Mouse (Mus musculus) hindbrain, embryonic 11.5 days (tissue): ENCODE results near the gene Thop1. TPM values are rescaled to one million over a fixed set of nuclear protein-coding genes. Genes with fewer than 3 reads are reported as not detected.

Experiments
- ATAC-seq: fragments of 200-750 bp; cut with Nextera tagmentation; 2 replicates; pipeline ENCODE4 v1.8.0; 2017; ENCODE audit warnings: mild to moderate bottlenecking, moderate TSS enrichment, moderate library complexity; ENCODE audit not compliant: low FRiP score
- DNase-seq: peaks from one replicate; pipeline ENCODE4 v3.0.0-alpha.2; 2015; ENCODE audit warnings: low spot score
- H3K27ac ChIP-seq: fragments of 300-500 bp; sonication (generic); 2 replicates; pipeline ENCODE4 v1.5.1; 2014; ENCODE audit warnings: mild to moderate bottlenecking, low read depth, low read length
- H3K27me3 ChIP-seq: fragments of 300-500 bp; sonication (generic); 2 replicates; pipeline ENCODE4 v1.6.1; 2014; ENCODE audit warnings: mild to moderate bottlenecking, low read length, moderate library complexity, mixed read lengths; ENCODE audit not compliant: control insufficient read depth, insufficient read depth
- H3K36me3 ChIP-seq: fragments of 300-500 bp; sonication (generic); 2 replicates; pipeline ENCODE4 v1.6.1; 2014; ENCODE audit warnings: mild to moderate bottlenecking, low read length, moderate library complexity, mixed read lengths; ENCODE audit not compliant: control insufficient read depth, insufficient read depth
- H3K4me1 ChIP-seq: fragments of 300-500 bp; sonication (generic); replicated peaks from 2 replicates; pipeline ENCODE4 v1.6.1; 2014; ENCODE audit warnings: low read length, mixed read lengths; ENCODE audit not compliant: control insufficient read depth, insufficient read depth
- H3K4me2 ChIP-seq: fragments of 300-500 bp; sonication (generic); replicated peaks from 2 replicates; pipeline ENCODE4 v1.6.1; 2014; ENCODE audit warnings: mild to moderate bottlenecking, low read depth, low read length
- H3K4me3 ChIP-seq: fragments of 300-500 bp; sonication (generic); 2 replicates; pipeline ENCODE4 v1.5.1; 2014; ENCODE audit warnings: low read depth, low read length
- H3K9ac ChIP-seq: fragments of 300-500 bp; sonication (generic); 2 replicates; pipeline ENCODE4 v1.6.1; 2014; ENCODE audit warnings: low read depth, low read length
- H3K9me3 ChIP-seq: fragments of 300-500 bp; sonication (generic); 2 replicates; pipeline ENCODE4 v1.6.1; 2016; ENCODE audit warnings: low read length; ENCODE audit not compliant: control insufficient read depth
- WGBS: fragments of 180-500 bp; shearing (Covaris S2); extraction: QIAGEN DNeasy Blood & Tissue Kit; methylation state at CpG from one replicate; pipeline ENCODE4 v1.1.7; 2014; 5-methylcytosine and 5-hydroxymethylcytosine counted together
- polyA plus RNA-seq: library from polyadenylated mRNA; unstranded; fragments of >200 nt; fragmentation: Nextera tagmentation; extraction: Ambion mirVana; gene quantifications from 2 replicates; pipeline ENCODE4 v1.2.1, GENCODE M21; 2014

The Thop1 gene
- polyA plus RNA-seq: 44.1 and 46.4 TPM in 2 replicates

DNA sequence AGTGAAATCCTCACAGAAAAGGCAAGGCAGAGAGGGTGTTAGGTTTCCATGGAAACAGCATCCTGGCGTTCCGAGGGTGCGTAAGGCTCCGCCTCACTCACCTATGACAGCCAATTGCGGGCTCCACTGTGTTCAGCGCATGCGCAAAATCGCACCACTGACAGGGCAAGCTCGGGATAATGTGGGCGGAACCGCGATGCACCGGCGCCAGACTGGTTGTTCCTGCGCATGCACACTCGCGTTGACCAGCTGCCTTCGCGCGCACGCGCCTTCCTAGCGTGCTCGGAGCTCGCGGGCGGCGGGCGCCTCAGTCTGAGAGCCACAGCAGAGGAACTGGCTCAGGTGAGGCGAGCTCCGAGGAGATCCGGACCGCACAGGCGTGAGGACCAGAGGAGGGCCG is at the start of gene Thop1:
Gene Thop1, plus strand, starts transcription at position 200 of the 400 bp plus-strand sequence.
- peak; percentile 95 for ATAC-seq
- Histone ChIP-seq H3K4me1 (no peaks in the 10 kb centered on the region; the same call in 1 of the 2 replicates), H3K9ac (peak within 1 kb of the TSS; percentile 81), H3K36me3 (peaks cover 6% of the 10 kb centered on the region), H3K9me3 (no peaks in the 10 kb centered on the region), H3K4me2 (peak within 1 kb of the TSS; percentile 68), H3K4me3 (peak within 1 kb of the TSS; percentile 76), H3K27ac (no peak within 1 kb of the TSS), H3K27me3 (no peaks in the 10 kb centered on the region)
- 0% methylated on average over 34 of the region's 35 CpGs for WGBS
- peak; percentile 99 for DNase-seq

DNA sequence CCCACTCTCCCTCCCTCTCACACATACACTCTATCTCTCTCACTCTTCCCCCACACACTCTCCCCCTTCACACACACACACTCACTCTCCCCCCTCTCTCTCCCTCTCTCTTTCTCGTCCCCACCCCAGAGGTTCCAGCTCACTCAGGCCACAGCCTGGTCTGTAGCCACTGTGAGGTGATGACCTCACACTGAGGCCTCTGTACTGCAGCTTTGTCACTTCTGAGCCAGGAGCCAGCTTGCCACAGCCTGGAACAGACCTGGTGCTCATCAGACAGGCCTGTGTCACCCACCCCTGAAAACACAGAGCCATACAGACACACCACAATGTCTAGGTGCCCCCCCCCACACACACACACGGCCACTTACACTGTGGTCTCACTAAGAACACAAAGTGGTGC is 49.6 kb upstream of the Thop1 start:
- H3K9me3 ChIP-seq: no peaks in the 10 kb centered on the region
- DNase-seq: no peak
- no peak for ATAC-seq
- H3K4me3 ChIP-seq: no peak overlapping the region
- H3K4me2 ChIP-seq: no peak overlapping the region
- H3K27ac ChIP-seq: no peak overlapping the region
- WGBS: 72% methylated on average over 2 of the region's 2 CpGs
- no peak overlapping the region for H3K9ac ChIP-seq
- peaks cover 9% of the 10 kb centered on the region for H3K27me3 ChIP-seq
- no peaks in the 10 kb centered on the region for H3K4me1 ChIP-seq
- no peaks in the 10 kb centered on the region for H3K36me3 ChIP-seq

DNA sequence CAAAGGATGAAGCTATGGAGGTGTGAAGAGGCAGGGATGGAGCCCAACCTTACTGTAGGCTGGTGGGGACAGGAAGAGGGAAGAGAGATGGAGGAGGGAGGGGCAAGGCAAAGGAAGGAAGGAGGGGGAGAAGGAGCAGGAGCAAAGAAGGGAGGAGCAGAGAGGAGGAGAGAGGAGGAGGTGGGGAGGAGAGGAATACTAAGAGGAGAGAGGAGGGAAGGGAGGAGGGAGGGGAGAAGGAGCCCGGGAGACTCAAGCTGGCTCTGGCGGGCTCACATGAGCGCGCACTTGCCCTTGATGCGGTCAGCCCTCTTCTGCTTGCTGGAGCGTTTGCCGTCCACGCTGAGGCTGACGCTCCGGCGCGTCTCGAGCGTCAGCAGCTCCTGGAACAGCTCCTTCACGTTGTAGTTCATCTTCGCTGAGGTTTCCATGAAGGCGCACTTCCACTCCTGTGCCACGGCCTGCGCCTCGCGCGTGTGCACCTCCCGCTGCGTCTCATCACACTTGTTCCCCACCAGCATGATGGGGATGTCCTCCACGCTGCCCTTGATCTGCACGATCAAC is 48.2 kb upstream of the Thop1 start:
- no peak overlapping the region for H3K27ac ChIP-seq
- H3K36me3 ChIP-seq: no peaks in the 10 kb centered on the region
- no peak overlapping the region for H3K9ac ChIP-seq
- no peaks in the 10 kb centered on the region for H3K4me1 ChIP-seq
- 11% methylated on average over 26 of the region's 26 CpGs for WGBS
- DNase-seq (no peak), ATAC-seq (no peak)
- no peaks in the 10 kb centered on the region for H3K9me3 ChIP-seq
- no peak overlapping the region for H3K4me3 ChIP-seq
- H3K4me2 ChIP-seq: no peak overlapping the region; the same call in 1 of the 2 replicates
- H3K27me3 ChIP-seq: peaks cover 13% of the 10 kb centered on the region

DNA sequence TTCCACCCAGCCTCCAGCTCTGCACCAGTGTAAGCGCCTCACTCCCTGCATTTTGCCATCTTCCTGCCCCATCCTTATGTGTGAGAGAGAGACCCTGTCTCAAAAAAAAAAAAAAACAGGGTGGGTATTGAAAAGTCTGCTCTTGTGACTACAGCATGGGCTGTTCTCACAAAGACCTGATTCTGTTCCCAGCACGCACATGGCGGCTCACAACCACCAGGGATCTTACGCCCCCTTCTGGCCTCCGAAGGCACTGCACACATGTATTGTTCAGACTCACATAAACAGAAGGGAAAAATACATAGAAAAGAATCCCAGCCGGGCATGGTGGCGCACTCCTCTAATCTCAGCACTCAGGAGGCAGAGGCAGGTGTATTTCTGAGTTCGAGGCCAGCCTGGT is 47.1 kb upstream of the Thop1 start:
- Histone ChIP-seq H3K9me3 (no peaks in the 10 kb centered on the region), H3K36me3 (no peaks in the 10 kb centered on the region), H3K9ac (no peak overlapping the region), H3K4me3 (no peak overlapping the region), H3K4me1 (no peaks in the 10 kb centered on the region), H3K4me2 (no peak overlapping the region), H3K27me3 (peaks cover 13% of the 10 kb centered on the region), H3K27ac (no peak overlapping the region)
- DNase-seq (no peak), ATAC-seq (no peak)
- 65% methylated on average over 8 of the region's 8 CpGs for WGBS

DNA sequence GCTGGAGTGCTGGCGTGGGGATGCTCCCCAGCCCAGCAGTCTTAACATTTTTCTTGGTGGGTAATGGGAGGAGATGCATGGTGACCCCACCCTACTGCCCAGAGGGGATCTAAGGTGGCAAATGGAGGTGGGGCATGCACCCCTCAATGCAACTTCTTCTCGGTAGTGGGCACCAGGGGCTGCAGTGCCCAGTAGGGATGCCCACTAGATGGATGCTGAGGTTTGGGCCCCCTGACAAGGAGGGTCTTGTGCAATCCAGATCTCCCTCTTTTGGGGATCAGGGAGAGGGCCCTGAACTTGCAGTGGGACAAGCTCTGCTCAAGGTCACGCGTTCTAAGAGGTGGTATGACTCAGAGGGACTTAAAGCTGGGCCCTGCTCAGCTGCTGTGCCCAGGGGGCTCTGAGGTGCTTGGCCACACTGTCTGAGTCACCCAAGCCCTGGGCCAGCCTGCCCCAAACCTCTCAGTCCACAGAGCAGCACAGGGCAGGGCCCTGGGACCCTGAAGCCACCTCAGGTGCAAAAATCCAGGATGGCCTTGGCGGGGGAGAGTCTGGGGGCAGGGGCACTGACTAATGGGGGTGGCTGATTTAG is 45.4 kb upstream of the Thop1 start:
- Histone ChIP-seq H3K9me3 (no peaks in the 10 kb centered on the region), H3K4me1 (no peaks in the 10 kb centered on the region), H3K36me3 (no peaks in the 10 kb centered on the region), H3K27me3 (peaks cover 13% of the 10 kb centered on the region), H3K4me3 (peak overlapping the region; percentile 42; the same call in 1 of the 2 replicates), H3K4me2 (peak overlapping the region; percentile 71), H3K9ac (peak overlapping the region; percentile 66), H3K27ac (no peak overlapping the region)
- no peak for DNase-seq
- 65% methylated on average over 4 of the region's 5 CpGs for WGBS
- ATAC-seq: no peak

DNA sequence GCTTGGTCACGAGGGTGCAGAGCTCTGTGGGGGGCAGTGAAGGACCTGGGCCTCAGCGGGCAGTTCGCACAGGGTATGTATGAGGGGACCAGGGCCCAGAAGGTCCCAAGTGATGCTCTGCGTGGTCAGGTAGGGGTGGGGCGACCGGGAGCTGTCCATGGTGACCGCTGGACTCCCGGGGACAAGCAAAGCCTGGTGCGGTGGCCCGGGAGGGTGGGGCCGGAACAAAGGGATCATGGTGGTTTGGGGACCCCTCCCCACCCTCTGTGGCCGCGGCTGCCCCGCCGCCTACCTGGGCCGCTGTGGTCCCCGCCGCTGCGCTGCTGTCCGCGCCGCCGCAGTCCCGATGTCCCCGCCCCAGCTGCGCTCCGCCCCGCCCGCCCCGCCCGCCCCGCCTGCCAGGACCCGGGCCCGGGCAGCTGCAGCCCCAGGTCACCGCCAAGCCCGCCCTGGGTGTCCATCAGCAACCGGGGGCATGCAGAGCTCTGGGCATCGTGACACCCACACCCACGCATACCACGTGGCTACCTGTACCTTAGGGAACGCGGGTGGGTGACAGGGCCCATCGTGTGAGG is 44.7 kb upstream of the Thop1 start:
- H3K4me2 ChIP-seq: peak overlapping the region; percentile 71
- peaks cover 13% of the 10 kb centered on the region for H3K27me3 ChIP-seq
- peak overlapping the region; percentile 66 for H3K9ac ChIP-seq
- no peaks in the 10 kb centered on the region for H3K4me1 ChIP-seq
- ATAC-seq (peak; percentile 55), DNase-seq (no peak)
- WGBS: 2% methylated on average over 24 of the region's 43 CpGs
- no peak overlapping the region for H3K27ac ChIP-seq
- no peaks in the 10 kb centered on the region for H3K9me3 ChIP-seq
- no peaks in the 10 kb centered on the region for H3K36me3 ChIP-seq
- H3K4me3 ChIP-seq: peak overlapping the region; percentile 42

DNA sequence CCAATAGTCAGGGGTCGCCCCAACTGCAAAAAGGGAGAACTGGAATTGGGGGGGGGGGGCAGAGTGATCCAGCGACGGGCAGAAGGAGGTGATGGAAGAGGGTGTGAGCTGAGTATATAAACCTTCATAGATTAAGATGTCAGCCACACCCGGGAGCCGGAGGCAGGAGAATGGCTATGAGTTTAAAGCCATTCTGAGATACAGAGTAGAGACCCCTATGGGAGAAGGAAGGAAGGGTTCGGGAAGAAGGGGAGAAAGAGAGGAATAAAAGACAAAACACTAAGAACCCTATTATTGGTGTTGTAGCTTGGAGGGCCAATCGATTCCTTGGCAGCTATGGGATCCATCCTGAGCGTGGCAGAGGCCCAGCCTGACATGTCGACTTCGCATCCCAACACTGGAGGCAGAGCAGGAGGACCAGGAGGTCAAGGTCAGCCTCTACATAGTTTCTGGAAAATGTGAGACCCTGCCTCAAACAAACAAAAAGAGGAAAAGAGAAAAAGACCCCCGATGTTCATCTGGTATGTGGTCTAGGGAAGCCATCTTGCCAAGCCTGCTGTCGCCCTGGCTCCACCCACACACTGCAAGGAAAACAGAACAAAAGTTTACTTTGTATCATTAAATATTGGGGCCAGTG is 44.1 kb upstream of the Thop1 start, which contains the start of gene Diras1:
Gene Diras1, minus strand, starts transcription at position 24 of the 637 bp plus-strand sequence.
- no peaks in the 10 kb centered on the region for H3K4me1 ChIP-seq
- H3K9ac ChIP-seq: peak within 1 kb of the TSS; percentile 66
- no peaks in the 10 kb centered on the region for H3K9me3 ChIP-seq
- H3K4me3 ChIP-seq: peak within 1 kb of the TSS; percentile 42
- 50% methylated on average over 12 of the region's 12 CpGs for WGBS
- H3K27ac ChIP-seq: no peak within 1 kb of the TSS
- no peak for DNase-seq
- peak; percentile 33 for ATAC-seq
- H3K27me3 ChIP-seq: peaks cover 13% of the 10 kb centered on the region
- H3K36me3 ChIP-seq: peaks cover 3% of the 10 kb centered on the region; the same call in 1 of the 2 replicates
- H3K4me2 ChIP-seq: peak within 1 kb of the TSS; percentile 71

DNA sequence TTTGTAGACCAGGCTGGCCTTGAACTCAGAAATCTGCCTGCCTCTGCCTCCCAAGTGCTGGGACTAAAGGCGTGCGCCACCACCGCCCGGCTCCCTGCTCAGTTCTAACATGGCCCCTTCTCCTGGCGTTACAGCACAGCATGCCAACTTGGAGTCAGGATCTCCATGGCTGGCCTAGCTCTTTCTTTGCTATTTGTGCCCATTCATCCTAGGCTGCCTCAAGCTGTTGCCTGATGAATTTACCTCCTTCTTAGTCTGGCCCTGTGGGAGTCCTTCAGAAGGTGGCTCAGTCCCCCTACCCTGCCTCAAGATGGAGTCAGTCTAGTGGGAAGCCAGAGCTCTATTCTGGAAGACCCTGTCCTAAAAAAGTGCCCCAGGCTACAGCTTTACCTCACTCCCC is 43.0 kb upstream of the Thop1 start:
- Histone ChIP-seq H3K4me3 (no peak overlapping the region), H3K9me3 (no peaks in the 10 kb centered on the region), H3K9ac (no peak overlapping the region), H3K36me3 (peaks cover 5% of the 10 kb centered on the region; the same call in 1 of the 2 replicates), H3K4me2 (no peak overlapping the region), H3K27ac (no peak overlapping the region), H3K4me1 (no peaks in the 10 kb centered on the region), H3K27me3 (peaks cover 13% of the 10 kb centered on the region)
- DNase-seq: no peak
- 92% methylated on average over 5 of the region's 5 CpGs for WGBS
- no peak for ATAC-seq
